Mouse (Mus musculus): ENCODE measurements at regions not wholly inside any gene's neighbourhood (a gene's known extent, or its start where the extent isn't known, plus 50 kb on each side); places are given as distances from the start of the nearest gene placed in this dataset.

DNA sequence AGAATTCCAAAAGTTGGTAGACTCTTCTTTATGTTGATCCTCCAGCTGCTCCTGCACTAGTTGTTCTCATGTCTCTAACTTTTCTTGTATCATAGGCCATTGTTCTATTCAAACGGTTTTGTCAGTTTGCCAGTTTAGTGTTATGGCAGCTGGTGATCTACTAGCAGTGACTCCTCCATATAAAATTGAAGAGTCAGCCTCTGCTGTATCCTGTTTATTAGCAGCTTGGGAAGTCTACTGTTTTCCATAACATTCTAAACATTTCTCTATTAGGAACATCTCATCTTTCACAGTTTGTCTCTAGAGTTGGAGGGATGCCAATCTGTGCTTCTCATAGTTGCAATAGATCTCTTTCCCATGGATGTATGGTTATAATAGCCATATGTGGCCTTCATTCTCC, 58.6 kb downstream of the Drd1 start:
- no peak for ATAC-seq (ENCODE audit: insufficient read depth, low read depth)

DNA sequence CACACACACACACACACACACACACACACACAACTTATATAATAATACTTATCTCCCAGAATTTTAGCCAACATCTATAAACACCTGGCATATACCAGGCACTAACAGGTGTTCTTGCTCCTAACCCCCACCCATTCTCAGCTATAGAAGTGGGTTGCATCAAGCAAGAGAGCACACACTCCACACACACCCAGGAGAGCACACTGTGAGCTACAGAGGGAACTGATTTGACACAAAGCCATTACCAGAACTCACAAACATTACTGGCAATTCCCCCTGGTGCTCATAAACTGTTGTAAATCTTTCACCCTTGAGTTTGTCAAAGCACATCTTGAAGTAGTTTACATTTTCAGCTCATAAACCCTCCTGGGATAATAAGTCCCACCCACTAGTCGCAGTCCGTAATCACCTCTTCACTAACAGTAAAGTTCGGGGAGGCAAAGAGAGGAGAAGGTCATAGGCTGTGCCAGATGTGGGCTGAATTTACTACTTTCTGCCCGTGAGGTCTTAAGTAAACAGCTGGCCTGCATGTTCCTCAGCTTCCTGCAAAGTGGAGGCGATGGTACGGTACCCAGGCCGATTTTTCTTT, 62.5 kb downstream of the Drd1 start:
- no peak for ATAC-seq (ENCODE audit: insufficient read depth, low read depth)

More for the DNA sequence above, 58.6 kb downstream of the Drd1 start:
- Histone ChIP-seq H3K4me3 (ENCODE audit: low read depth, low read length) (no peak overlapping the region), H3K4me1 (ENCODE audit: control insufficient read depth, insufficient read depth) (no peaks in the 10 kb centered on the region), H3K4me2 (ENCODE audit: low read depth, low read length) (no peak overlapping the region), H3K36me3 (replicated peaks; ENCODE audit: control insufficient read depth, insufficient read depth, low read length) (no peaks in the 10 kb centered on the region), H3K9ac (replicated peaks; ENCODE audit: low read depth, low read length) (no peak overlapping the region), H3K27me3 (ENCODE audit: control insufficient read depth, insufficient read depth, low read length) (no peaks in the 10 kb centered on the region), H3K27ac (ENCODE audit: low read depth) (no peak overlapping the region), H3K9me3 (replicated peaks; ENCODE audit: control insufficient read depth, low read length) (no peaks in the 10 kb centered on the region)
- TF ChIP-seq CTCF (IDR thresholded peaks at IDR 0.05; ENCODE audit: low read depth), result no peak
- no peak for TF ChIP-seq EP300 (IDR thresholded peaks at IDR 0.05; ENCODE audit: low read depth)
- WGBS, result 38% methylated on average over 1 of the region's 1 CpGs
- no peak for DNase-seq (ENCODE audit: low spot score)

DNA sequence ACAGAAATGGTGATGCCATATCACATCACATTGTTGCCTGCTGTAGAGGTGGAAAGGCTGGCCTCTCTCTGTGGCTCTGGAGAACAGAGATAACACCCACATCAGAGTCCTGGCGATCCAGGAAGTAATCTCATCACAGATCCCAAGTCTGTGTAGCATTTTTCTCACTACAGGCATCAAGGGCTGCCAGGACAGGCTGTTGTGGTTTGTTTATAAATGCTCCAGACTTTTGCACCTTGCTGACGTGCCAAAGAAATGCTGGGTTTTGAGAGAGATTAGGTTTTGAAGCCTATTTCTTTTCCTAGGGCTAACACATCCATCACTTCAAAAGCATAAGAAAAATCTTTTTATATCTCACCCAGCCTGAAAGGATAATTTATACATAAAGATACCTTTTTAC, 76.3 kb downstream of the Drd1 start:
- Histone ChIP-seq H3K4me3 (ENCODE audit: low read depth, low read length) (no peak overlapping the region), H3K9me3 (replicated peaks; ENCODE audit: control insufficient read depth, low read length) (no peaks in the 10 kb centered on the region), H3K4me2 (ENCODE audit: low read depth, low read length) (no peak overlapping the region), H3K27me3 (ENCODE audit: control insufficient read depth, insufficient read depth, low read length) (no peaks in the 10 kb centered on the region), H3K27ac (ENCODE audit: low read depth) (no peak overlapping the region), H3K9ac (replicated peaks; ENCODE audit: low read depth, low read length) (no peak overlapping the region), H3K36me3 (replicated peaks; ENCODE audit: control insufficient read depth, insufficient read depth, low read length) (no peaks in the 10 kb centered on the region), H3K4me1 (ENCODE audit: control insufficient read depth, insufficient read depth) (no peaks in the 10 kb centered on the region)
- TF ChIP-seq CTCF (IDR thresholded peaks at IDR 0.05; ENCODE audit: low read depth) (no peak), EP300 (IDR thresholded peaks at IDR 0.05; ENCODE audit: low read depth) (no peak)
- DNase-seq (ENCODE audit: low spot score), result no peak
- ATAC-seq (ENCODE audit: insufficient read depth, low read depth), result no peak
- 21% methylated on average over 2 of the region's 2 CpGs for WGBS

More for the DNA sequence above, 62.5 kb downstream of the Drd1 start:
- Histone ChIP-seq H3K36me3 (replicated peaks; ENCODE audit: control insufficient read depth, insufficient read depth, low read length) (no peaks in the 10 kb centered on the region), H3K27me3 (ENCODE audit: control insufficient read depth, insufficient read depth, low read length) (no peaks in the 10 kb centered on the region), H3K4me1 (ENCODE audit: control insufficient read depth, insufficient read depth) (no peaks in the 10 kb centered on the region), H3K9me3 (replicated peaks; ENCODE audit: control insufficient read depth, low read length) (no peaks in the 10 kb centered on the region), H3K4me3 (ENCODE audit: low read depth, low read length) (no peak overlapping the region), H3K4me2 (ENCODE audit: low read depth, low read length) (no peak overlapping the region), H3K9ac (replicated peaks; ENCODE audit: low read depth, low read length) (no peak overlapping the region), H3K27ac (ENCODE audit: low read depth) (no peak overlapping the region)
- DNase-seq (ENCODE audit: low spot score), result no peak
- WGBS, result 73% methylated on average over 7 of the region's 7 CpGs
- no peak for TF ChIP-seq EP300 (IDR thresholded peaks at IDR 0.05; ENCODE audit: low read depth)
- no peak for TF ChIP-seq CTCF (IDR thresholded peaks at IDR 0.05; ENCODE audit: low read depth)

DNA sequence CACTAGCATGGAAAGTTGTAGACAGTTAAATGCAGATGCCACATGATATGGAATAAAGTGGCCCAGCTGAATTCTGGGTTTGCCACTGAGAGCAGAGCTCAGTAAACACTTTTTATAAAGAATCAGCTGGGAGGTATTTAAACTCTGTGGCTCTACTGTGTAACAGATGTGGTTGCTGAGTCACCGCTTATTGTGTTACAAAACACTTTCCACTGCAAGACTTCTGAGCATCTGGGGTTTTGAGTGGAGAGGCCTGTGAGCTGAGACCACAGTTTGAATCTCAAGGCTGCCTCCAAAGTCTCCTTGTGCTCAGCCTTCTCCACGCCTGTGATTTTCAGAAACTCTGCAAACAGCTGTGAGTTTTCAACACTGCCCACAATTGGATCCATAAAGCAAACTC, 86.1 kb downstream of the Drd1 start:
- no peak for TF ChIP-seq EP300 (IDR thresholded peaks at IDR 0.05; ENCODE audit: low read depth)
- TF ChIP-seq CTCF (IDR thresholded peaks at IDR 0.05; ENCODE audit: low read depth), result no peak
- H3K36me3 ChIP-seq (replicated peaks; ENCODE audit: control insufficient read depth, insufficient read depth, low read length), result no peaks in the 10 kb centered on the region
- 78% methylated on average over 2 of the region's 2 CpGs for WGBS

DNA sequence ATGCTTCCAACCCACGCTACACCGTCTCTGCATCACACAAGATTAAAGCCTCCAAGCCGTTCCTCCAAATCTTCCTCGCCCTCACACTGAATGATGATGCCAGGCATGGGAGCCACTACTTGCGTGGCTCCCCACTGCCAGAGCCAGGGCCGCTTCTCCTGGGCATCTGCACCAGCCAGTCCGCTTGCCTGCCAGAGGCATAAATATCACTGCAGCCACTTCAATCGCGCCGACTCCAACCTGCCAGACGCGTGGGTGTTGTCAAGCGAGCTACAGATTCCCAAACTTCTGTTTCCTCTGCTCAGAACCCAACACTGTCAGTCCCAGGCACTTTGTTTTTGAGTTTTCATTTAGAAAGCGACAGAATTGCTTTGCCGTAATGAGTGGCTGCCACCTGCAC, 99.3 kb downstream of the Drd1 start:
- Histone ChIP-seq H3K4me2 (ENCODE audit: low read depth, low read length) (no peak overlapping the region), H3K4me3 (ENCODE audit: low read depth, low read length) (no peak overlapping the region), H3K36me3 (replicated peaks; ENCODE audit: control insufficient read depth, insufficient read depth, low read length) (no peaks in the 10 kb centered on the region), H3K27me3 (ENCODE audit: control insufficient read depth, insufficient read depth, low read length) (no peaks in the 10 kb centered on the region), H3K27ac (ENCODE audit: low read depth) (no peak overlapping the region), H3K4me1 (ENCODE audit: control insufficient read depth, insufficient read depth) (no peaks in the 10 kb centered on the region), H3K9ac (replicated peaks; ENCODE audit: low read depth, low read length) (no peak overlapping the region), H3K9me3 (replicated peaks; ENCODE audit: control insufficient read depth, low read length) (no peaks in the 10 kb centered on the region)
- ATAC-seq (ENCODE audit: insufficient read depth, low read depth), result no peak
- WGBS, result 82% methylated on average over 15 of the region's 15 CpGs
- no peak for DNase-seq (ENCODE audit: low spot score)
- no peak for TF ChIP-seq CTCF (IDR thresholded peaks at IDR 0.05; ENCODE audit: low read depth)
- TF ChIP-seq EP300 (IDR thresholded peaks at IDR 0.05; ENCODE audit: low read depth), result no peak

More for the DNA sequence above, 86.1 kb downstream of the Drd1 start:
- no peaks in the 10 kb centered on the region for H3K27me3 ChIP-seq (ENCODE audit: control insufficient read depth, insufficient read depth, low read length)
- no peak overlapping the region for H3K27ac ChIP-seq (ENCODE audit: low read depth)
- H3K9me3 ChIP-seq (replicated peaks; ENCODE audit: control insufficient read depth, low read length), result peaks cover 4% of the 10 kb centered on the region
- DNase-seq (ENCODE audit: low spot score), result no peak
- no peak overlapping the region for H3K4me2 ChIP-seq (ENCODE audit: low read depth, low read length)
- ATAC-seq (ENCODE audit: insufficient read depth, low read depth), result no peak
- no peak overlapping the region for H3K4me3 ChIP-seq (ENCODE audit: low read depth, low read length)
- no peaks in the 10 kb centered on the region for H3K4me1 ChIP-seq (ENCODE audit: control insufficient read depth, insufficient read depth)
- no peak overlapping the region for H3K9ac ChIP-seq (replicated peaks; ENCODE audit: low read depth, low read length)

DNA sequence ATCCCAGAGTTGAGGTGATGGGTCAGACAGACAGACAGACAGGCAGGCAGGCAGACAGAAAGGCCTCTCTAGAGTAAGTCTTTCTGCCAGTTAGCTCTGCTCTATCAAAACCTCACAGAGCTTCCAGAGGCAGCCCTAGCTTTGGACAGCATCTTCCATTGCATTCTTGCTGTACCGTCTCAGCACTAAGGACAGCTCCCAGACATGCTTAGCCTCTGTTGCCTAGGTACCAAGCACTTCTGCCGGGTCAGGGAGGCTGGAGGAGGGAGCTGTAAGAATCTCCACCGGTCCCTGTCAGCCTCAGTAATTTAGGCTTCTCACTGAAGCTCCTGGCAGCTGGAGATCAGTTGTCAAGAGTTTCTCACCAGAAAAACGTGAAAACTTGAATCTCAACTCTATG, 107.4 kb downstream of the Drd1 start:
- no peaks in the 10 kb centered on the region for H3K9me3 ChIP-seq (replicated peaks; ENCODE audit: control insufficient read depth, low read length)
- peak; percentile 49 for DNase-seq (ENCODE audit: low spot score)
- H3K4me3 ChIP-seq (ENCODE audit: low read depth, low read length), result no peak overlapping the region
- WGBS, result under 1% methylated on average over 4 of the region's 4 CpGs
- no peak for ATAC-seq (ENCODE audit: insufficient read depth, low read depth)
- H3K9ac ChIP-seq (replicated peaks; ENCODE audit: low read depth, low read length), result no peak overlapping the region
- no peak overlapping the region for H3K27ac ChIP-seq (ENCODE audit: low read depth)
- TF ChIP-seq CTCF (IDR thresholded peaks at IDR 0.05; ENCODE audit: low read depth) (no peak), EP300 (IDR thresholded peaks at IDR 0.05; ENCODE audit: low read depth) (no peak)
- H3K4me2 ChIP-seq (ENCODE audit: low read depth, low read length), result no peak overlapping the region
- H3K27me3 ChIP-seq (ENCODE audit: control insufficient read depth, insufficient read depth, low read length), result no peaks in the 10 kb centered on the region
- H3K36me3 ChIP-seq (replicated peaks; ENCODE audit: control insufficient read depth, insufficient read depth, low read length), result no peaks in the 10 kb centered on the region
- no peaks in the 10 kb centered on the region for H3K4me1 ChIP-seq (ENCODE audit: control insufficient read depth, insufficient read depth)
